Mouse (Mus musculus): Measurements from ENCODE around the gene Tenm4.

The Tenm4 gene

DNA sequence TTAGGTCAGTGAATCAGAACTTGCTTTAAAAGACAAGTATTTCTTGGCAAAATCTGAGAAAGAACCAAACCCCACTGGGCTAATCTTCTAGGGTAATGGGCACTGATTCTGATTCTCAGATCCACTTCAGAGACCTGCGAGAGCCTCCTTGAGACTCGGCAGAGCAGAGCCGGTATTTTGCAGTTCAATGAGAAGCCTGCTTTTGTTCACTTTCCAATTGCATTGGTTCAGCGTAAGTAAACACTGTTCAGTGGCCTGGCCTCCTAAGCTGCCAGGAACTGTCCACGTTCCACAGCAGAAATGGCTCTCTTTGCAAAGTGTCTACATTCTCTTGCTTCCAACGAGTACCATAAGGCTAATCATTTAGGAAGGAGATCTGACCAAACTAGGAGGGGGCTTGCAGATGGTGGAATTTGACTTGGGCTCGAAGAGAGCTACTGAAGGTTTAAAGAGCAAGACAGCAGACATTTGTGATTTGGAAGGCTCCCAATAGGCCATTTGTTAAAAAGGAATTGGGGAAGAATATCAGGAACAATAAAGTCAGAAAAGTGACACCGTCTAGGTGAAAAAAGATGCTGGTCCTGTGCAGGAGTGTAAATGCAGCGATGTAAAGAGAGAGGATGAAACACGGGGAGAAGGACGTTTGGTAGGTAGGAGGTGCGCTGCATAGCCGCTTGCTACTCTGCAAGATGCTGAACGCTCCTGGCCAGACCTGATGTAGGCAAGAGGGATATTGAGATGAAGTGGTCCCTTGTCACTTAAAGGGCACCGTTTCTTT is 636.4 kb downstream of the Tenm4 start:
- CTCF ChIA-PET: no interaction called here

DNA sequence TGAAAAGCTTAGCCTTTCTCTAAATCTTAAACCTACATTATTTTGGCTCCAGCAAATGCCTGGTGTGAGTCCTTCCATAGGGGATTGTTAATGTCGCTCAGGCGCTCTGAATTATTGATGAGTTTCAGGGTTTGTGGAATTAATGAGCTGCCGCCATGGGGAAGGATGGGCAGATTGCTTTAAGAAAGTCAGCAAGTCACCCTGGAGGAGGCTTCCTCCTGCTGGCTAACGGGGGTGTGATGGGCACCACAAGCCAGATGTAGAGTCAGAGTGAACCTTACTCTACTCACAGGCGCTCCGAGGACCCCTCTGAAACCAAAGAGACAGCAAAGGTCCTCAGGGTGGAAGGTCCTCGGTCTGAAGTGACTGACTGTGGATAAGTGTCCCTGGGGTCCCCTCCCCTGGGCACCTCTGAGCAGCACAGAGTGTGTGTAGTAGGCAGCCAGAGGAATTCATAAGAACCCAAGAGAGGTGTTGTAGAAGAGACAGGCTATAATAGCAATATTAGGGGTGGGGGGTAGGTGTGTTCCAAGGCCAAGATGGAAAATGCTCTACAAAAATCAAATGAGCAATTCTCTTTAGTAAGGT is 637.1 kb downstream of the Tenm4 start:
- CTCF ChIA-PET: no interaction called here

DNA sequence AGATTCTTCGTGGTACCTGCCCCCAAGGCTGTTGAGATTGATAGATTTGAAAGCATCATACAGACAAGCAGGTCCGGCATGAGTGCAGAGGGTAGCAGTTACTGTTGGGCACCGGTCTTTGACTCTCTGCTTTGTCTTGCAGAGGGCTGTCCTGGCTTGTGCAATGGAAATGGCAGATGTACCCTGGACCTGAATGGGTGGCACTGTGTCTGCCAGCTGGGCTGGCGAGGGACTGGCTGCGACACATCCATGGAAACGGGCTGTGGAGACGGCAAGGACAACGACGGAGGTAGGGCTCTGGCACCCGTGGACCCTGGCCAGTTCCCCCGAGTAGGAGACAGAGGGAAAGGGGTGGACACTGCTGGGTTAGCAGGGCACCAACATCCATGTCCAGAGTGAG is 640.6 kb downstream of the Tenm4 start:
- CTCF ChIA-PET: no interaction called here

DNA sequence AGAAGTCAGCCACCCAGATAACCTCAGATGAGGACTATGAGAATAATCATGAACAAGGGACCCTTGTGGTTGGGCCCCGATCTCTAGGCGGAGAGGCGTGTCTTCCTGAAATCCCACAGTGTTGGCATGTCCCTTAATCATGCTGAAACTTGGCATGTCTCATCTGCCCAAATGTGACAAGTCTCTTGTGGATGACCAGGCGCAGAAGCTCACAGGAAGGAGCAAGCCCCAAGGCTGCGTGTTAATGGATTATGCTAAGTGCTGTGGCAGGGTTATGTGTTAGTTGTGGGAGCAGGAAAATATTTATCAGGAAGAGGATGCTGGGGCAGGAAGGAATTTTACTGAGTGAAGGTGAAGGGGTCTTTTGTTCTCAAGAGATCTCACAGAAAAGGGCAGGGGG is 642.0 kb downstream of the Tenm4 start:
- CTCF ChIA-PET: no interaction called here

DNA sequence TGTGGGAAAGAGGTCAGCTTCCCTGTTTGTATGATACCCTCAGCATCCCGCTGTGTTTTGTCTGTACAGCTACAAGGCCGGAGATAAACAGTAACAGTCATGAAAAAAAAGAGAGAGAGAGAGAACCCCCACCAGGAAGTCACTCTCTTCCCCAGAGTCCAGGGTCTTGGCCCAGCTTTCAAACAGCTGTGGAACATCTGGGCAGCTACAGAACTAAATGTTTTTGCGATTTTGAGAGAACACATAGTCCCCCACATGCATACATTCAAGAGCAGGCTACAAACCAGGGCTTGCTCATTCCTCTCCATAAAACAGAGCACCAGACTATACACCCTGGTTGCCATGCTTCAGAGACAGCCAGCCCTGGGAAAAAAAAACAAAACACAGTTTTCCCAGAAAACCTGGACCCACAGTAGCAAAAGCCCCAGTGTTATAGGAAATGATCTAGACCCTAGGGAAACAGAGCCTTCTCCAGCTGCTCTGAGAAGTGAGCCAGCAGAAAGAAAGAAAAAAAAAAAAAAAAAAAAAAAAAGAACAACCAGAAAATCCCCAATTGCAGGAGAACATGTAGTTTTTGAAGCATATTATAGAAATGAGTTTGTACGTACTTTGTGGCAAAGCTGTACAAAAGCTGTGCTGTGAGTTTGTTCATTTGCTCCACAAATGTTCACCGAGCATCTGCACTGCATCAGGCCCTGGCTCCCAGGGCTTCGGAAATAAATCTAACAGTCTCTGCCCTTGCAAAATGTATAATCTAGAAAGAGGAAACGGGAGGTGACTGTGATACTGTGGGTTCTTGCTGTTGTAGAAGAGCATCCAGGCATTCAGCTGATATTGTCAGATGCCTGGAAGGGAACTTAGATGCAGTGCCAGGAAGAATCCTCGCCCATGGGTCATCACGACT is 642.7 kb downstream of the Tenm4 start:
- CTCF ChIA-PET: no interaction called here

DNA sequence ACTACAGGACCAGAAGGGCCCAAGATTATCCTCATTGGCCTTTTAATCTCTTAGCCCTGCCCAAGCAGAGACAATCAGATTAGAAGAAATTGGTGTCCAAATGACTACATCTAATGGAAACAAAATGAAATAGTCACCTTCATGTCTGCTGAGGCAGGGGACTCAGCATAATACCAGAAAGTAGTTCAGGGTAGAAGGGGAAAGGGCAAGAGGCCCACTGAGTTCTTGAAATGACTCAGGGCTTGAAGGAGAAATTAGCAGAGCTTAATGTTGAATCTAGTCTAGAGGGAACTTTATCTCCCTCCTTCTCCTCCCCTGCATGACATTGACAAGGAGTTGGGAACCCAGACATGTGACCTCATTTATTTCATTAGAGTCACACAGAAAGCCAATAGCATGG is 643.5 kb downstream of the Tenm4 start:
- CTCF ChIA-PET: interaction anchor here (0.7 kb wide), 1 partner anchor 12 kb away, joined by 7 read pairs; no protein-coding TSS in a partner anchor

DNA sequence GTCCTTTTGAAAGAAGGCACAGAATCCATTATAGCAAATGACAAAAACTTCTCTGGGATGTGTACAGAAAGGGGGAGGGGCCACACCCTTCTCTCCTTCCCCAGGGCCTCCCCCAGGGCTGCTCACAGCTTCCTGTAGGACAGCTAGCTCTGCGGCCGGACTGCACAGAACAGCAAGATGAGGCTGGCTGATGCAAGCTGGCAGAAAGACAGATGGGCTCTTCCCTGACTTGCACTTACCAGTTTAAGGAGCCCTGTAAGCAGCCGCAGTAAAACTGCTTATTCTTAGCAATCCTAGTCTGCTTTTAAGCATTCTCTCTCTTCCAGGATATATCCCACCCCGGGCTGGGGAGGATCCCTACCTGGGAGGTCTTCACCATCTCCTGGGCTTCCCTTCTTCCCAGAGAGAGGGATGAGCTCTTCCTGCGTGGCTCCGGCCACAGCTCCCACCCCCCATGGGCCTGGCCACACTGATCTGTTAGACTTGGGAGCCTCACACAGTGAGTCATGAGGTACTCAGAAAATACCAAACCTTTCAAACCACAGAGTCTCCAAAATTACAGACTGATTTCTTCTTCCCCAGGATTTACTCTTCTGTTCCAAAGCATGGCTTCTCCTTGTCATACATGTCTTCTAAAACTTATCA is 646.1 kb downstream of the Tenm4 start:
- CTCF ChIA-PET: interaction anchor here (0.7 kb wide), 1 partner anchor 9 kb away, joined by 3 read pairs; no protein-coding TSS in a partner anchor

DNA sequence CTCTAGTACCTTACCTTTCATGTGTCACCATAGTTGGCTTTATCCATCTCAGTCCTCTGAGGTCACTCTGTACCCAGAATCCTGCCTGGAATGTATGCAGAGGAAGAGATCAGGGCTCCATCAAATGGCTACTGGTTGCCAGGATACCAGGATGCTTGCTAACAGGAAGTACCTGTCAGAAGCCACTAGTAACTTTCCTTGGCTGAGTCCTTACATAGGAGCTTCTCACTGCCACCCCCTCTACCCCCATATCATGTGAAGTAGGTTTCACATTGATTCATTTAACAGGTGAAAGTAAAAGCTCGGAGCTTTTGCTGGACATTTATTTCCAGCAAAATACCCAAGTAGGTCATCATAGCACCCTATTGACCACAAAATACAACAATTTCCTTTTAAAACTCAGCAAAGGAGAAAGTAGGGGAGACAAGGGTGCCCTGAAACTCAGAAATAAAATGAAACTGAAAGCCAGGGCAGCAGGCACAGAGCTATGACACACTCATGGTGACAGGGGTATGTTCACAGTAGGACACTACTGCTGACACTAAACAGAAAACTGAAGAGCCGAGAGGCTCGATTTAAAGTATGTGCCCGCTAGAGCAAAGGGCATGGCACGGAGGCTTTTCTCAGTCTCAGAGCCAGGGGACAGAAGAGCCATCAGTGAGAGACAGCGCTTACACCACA is 647.3 kb downstream of the Tenm4 start:
- CTCF ChIA-PET: no interaction called here

DNA sequence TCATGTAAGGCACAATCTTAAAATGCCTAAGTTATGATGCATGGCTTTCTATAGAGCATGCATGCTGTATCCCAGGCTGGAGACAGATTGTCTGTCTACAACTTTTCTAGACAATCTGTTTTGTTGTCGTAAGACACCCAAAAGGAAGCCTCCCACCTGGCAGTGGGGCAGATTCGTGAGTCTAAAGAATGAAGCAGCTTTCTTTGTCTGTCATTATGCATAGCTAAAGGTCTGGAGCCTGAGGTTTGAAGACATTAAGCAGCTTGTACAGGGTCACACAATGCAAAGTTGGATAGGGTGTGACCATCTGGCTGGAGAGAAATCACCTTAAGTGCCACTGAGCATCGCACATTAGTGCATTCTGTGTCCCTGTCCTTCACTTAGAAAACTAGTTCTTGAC is 648.5 kb downstream of the Tenm4 start:
- CTCF ChIA-PET: no interaction called here

DNA sequence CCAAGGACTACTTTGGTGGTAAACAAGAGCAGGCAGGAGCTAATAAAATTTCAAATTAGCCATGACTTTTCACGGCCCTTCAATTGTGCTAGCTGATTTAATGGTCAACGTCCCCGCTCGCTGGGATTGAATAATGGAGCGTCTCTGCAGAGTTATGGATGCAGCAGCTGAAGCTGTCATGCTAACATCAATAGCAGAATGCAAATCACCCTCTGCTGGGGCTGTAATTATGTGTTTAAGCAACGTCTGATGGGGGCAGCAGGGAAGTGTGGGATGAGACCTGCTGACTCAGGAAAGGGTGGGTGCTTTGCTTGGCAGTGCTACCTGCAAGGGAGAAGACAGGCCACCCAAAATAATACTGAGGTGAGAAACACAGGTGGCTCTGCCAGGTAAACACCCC is 649.3 kb downstream of the Tenm4 start:
- CTCF ChIA-PET: interaction anchor here (0.6 kb wide), 1 partner anchor 381 kb away, joined by 3 read pairs; no protein-coding TSS in a partner anchor

DNA sequence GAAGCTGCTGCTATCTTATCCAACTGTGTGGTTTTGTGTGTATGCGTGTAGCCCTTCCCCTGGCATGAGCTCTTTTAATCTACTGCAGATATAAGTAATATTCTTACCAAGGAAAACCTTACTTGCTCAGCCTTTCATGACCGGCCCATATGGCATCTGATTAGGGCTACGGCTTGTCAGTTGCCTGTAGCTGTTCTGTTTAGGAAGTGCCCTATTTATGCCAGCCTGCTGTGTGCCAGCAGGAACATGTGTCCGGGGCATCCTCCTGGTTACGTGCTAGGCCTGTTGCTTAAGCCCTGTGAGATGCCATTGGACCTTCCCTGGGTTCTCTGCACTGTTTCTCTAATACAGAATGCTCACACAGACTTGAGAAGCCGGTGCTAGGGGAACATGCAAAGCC is 655.1 kb downstream of the Tenm4 start:
- CTCF ChIA-PET: interaction anchor here (0.6 to 0.7 kb wide), 2 partner anchors 9 to 11 kb away, joined by 3 to 7 read pairs; no protein-coding TSS in a partner anchor

DNA sequence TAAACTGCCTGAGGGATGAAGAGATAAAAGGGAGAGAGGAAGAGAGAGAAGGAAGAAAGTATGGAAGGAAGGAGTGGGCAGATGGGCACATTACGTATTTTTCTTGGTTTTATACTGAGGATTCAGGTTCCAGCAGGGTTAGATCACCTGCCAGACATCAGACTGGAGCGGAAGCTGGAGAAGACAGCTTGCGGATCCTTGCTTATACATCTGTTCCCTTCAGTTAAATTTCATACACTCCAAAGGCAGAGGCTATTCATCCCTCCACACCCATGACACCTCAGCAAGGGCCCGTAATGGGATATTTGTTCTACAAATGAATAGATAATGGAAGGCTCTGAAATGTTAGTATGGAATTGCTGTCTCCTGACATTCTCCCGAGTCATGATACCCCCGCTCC is 655.6 kb downstream of the Tenm4 start:
- CTCF ChIA-PET: interaction anchor here (0.7 kb wide), 1 partner anchor 9 kb away, joined by 3 read pairs; no protein-coding TSS in a partner anchor

DNA sequence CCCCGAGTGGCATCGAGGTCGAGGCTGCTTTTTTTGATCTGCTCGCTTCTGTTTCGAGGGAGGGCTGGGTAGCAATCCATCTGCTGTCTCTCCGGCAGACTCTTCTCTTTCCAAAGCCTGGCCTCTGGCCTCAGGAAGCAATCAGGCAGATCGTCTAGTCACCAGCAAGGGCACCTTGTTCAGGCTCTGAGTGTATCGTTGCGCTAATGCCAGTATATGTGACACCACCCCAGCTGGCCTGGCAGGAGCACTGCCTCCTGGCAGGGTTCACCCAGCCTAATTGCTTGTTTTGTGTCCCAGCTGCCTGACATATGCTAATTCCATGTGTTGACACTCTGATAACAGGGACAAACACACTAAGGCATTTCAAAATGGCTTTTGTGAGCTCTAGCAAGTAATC is 661.5 kb downstream of the Tenm4 start:
- CTCF ChIA-PET: no interaction called here

DNA sequence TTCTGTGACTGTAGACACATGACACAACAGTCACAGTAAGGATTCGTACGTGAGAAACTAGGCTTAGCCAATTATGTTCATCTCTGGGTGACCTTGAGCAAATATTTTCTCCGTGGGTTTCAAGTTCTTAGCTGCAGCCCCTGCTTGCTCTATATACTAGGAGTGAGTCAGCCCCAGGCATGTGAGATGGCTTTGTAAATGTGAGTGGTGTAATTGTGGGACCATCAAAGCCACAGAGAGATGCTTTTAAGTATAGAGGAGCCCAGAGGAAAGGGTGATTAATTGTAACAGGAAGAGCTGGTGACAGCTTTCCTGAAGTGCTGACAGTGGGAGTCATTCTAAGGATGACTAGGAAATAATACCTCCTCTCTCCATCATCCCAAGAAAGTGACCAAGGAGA is 662.0 kb downstream of the Tenm4 start:
- CTCF ChIA-PET: no interaction called here

DNA sequence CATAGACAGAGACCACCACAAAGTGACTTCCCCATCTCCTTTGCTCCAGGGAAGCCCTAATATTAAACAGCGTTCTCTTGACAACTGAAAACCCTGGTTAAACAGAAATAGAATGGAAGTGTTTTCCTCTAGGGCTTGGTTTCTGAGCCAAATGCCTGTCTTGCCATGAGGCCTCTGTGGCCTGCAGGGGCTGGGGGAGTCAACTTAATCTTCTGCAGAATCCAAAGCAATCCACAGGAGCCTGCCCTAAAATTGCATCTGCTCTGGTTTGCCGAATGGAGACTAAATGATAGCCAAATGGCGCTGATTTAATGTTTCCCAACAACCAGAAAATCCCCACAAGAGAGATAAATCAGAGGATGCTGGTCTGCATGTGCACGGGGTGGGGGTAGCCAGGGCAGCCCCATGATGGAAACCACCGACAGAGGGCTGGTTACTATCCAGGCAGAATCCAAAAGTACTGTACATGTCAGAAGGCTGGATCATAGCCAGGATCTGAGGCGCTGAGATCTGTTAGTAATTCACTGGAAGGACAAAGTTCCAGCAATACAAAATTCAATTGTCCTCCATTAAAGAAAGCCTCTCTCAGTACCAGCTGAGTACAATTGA is 663.7 kb downstream of the Tenm4 start:
- CTCF ChIA-PET: no interaction called here

DNA sequence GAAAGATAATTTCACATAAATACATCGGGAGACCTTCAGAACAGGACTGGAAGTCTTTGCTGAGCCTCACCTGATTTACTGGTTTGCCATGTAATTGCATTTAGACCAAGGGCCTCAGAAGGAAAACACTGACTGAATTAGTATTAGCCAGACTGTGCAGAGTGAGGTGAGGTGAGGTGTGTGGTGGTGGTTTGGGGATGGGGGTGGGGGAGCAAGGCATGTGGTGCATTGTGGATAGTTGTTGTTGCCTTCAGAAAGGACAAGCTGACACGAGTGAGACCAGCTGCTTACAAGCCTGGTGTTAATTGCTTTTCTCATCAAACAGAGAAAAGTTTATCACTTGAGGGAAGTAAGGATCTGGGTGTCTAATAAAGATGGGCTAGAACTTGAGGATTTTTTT is 664.3 kb downstream of the Tenm4 start:
- CTCF ChIA-PET: no interaction called here

DNA sequence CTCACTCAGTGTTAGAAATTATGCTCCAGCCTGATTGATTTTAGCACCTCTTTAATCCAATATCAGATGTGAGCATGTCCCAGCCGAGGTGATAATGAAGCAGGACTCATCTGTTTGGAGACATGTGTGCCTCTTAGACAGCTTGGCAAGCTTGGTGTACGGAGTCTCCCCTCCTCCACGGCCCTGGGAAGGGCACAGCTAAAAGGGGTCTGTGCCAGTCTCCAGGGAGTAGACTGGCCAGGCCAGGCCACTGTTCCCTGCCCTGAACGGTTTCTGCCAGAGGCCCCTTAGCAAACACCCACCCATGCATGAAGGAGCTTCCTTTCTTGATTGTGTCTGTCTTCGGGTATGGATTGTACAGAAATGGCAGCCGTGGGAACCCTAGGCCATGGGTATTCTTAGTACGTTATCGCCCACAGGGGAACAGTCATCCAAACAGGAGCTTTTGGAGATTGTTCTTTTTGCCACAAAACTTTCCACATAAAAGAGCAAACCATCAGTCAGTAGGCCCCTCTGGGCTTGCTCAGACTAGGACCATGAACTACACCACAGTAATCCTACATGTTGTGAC is 667.3 kb downstream of the Tenm4 start:
- CTCF ChIA-PET: no interaction called here

DNA sequence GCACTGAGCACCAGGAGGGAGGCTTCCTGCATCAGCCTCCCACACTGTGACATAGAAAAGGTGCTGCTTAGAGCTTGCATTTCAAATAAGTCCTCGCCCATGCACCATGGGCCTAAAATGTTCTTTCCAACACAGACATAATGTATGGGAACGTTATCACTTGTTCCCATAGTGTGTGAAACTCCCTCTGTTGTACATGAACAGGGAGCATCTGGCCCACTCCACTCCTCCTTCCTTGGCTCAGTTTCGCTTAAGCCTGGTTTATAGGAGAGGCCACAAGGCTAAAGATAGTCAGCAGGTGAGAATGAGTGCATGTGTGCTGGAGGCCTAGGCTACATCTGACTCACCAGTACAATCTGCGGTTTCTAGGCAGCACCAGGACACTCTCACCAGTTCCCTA is 667.9 kb downstream of the Tenm4 start:
- CTCF ChIA-PET: no interaction called here

DNA sequence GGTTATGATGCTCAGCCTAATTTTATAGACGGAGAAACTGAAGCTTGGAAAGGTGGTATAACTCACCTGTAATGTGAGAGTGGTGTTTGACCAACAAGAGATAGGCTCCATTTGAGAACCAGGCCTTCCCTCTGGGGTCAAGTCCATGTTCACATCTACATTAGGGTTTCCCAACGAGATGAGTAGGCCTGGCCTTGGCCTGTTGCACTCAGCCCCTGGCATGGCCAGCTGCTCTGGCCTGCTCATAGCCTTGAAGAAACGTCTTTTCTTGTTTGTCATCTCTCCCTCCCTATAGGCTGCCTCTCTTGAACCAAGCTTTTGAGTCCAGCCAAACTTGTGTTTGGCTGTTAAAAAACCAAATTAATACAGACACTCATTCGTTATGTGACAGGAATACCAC is 668.5 kb downstream of the Tenm4 start:
- CTCF ChIA-PET: no interaction called here

DNA sequence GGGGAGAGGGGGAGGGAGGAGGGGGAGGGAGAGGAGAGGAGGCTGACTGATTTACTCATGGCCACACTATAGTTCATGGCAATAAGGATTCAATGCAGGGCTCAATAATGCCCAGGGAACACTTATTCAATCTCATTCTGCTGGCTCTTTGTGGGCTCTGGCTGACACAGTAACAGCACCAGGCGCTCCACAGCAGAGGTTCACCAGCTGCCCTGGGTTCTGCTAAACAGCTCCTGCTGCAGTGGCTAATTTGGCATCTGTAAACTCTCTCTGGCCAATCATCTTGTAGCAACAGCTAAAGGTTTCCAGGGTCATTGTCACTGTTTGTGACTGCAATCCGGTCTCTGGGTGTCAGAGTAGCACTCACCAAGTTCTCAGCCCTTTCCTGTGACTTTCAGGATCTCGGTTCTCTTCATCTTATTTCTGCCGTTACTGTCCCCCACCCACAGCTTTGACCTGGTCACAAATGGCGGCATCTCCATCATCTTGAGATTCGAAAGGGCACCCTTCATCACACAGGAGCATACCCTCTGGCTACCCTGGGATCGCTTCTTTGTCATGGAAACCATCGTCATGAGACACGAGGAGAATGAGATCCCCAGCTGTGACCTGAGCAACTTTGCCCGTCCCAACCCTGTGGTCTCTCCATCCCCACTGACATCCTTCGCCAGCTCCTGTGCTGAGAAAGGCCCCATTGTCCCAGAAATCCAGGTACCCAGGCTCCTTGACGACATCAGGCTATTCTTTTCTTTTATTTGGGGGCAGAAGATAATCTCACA is 671.6 kb downstream of the Tenm4 start:
- CTCF ChIA-PET: no interaction called here

Measured in spleen, embryonic (tissue).